Mouse (Mus musculus) stomach, postnatal 0 days (tissue): Measurements from ENCODE around the gene Polr2g. TPM values are rescaled to one million over a fixed set of nuclear protein-coding genes. Genes with fewer than 3 reads are reported as not detected.
A peak's percentile ranks its signal among the peaks of the same experiment; 100 is the strongest.

ENCODE experiments used
- ATAC-seq: fragments of 200-750 bp; cut with Nextera tagmentation; 2 replicates; pipeline ENCODE4 v1.8.0; 2017; ENCODE audit not compliant: low FRiP score, low TSS enrichment
- DNase-seq: peaks from one replicate; pipeline ENCODE4 v3.0.0-alpha.2; 2016; ENCODE audit warnings: low spot score
- H3K27ac ChIP-seq: fragments of 300-500 bp; sonication (generic); replicated peaks from 2 replicates; pipeline ENCODE4 v1.5.1; 2014; ENCODE audit warnings: mild to moderate bottlenecking, control low read depth
- H3K27me3 ChIP-seq: fragments of 300-500 bp; sonication (generic); 2 replicates; pipeline ENCODE4 v1.6.1; 2014; ENCODE audit warnings: low read length; ENCODE audit not compliant: control insufficient read depth, insufficient read depth
- H3K36me3 ChIP-seq: fragments of 300-500 bp; sonication (generic); 2 replicates; pipeline ENCODE4 v1.6.1; 2014; ENCODE audit warnings: low read length, mixed read lengths; ENCODE audit not compliant: control insufficient read depth, insufficient read depth
- H3K4me1 ChIP-seq: fragments of 300-500 bp; sonication (generic); replicated peaks from 2 replicates; pipeline ENCODE4 v1.6.1; 2014; ENCODE audit warnings: antibody characterized with exemption; ENCODE audit not compliant: control insufficient read depth, insufficient read depth
- H3K4me2 ChIP-seq: fragments of 300-500 bp; sonication (generic); replicated peaks from 2 replicates; pipeline ENCODE4 v1.6.1; 2014; ENCODE audit warnings: low read depth, mild to moderate bottlenecking, control low read depth, moderate library complexity
- H3K4me3 ChIP-seq: fragments of 300-500 bp; sonication (generic); 2 replicates; pipeline ENCODE4 v1.5.1; 2014; ENCODE audit warnings: low read depth, low read length, control low read depth
- H3K9ac ChIP-seq: fragments of 300-500 bp; sonication (generic); 2 replicates; pipeline ENCODE4 v1.6.1; 2014; ENCODE audit warnings: mild to moderate bottlenecking, low read length, control low read depth, mixed read lengths
- H3K9me3 ChIP-seq: fragments of 300-500 bp; sonication (generic); 2 replicates; pipeline ENCODE4 v1.6.1; 2016; ENCODE audit warnings: low read length; ENCODE audit not compliant: control insufficient read depth
- CTCF ChIP-seq: IDR thresholded peaks from 2 replicates; pipeline ENCODE4 v1.5.1; 2016; ENCODE audit warnings: antibody characterized with exemption, low read depth, mild to moderate bottlenecking, moderate library complexity
- EP300 ChIP-seq: optimal IDR thresholded peaks from 2 replicates; pipeline ENCODE3; 2016; ENCODE audit warnings: antibody characterized with exemption
- WGBS: fragments of 180-500 bp; shearing (Covaris S2); extraction: QIAGEN DNeasy Blood & Tissue Kit; methylation state at CpG from one replicate; pipeline ENCODE4 v1.1.7; 2014; 5-methylcytosine and 5-hydroxymethylcytosine counted together
- polyA plus RNA-seq: library from polyadenylated mRNA; unstranded; fragments of >200 nt; fragmentation: Nextera tagmentation; extraction: Ambion mirVana; gene quantifications from 2 replicates; pipeline ENCODE4 v1.2.1, GENCODE M21; 2015

Polr2g gene
- polyA plus RNA-seq, 1 experiment from 2014 or later: 108 TPM

DNA sequence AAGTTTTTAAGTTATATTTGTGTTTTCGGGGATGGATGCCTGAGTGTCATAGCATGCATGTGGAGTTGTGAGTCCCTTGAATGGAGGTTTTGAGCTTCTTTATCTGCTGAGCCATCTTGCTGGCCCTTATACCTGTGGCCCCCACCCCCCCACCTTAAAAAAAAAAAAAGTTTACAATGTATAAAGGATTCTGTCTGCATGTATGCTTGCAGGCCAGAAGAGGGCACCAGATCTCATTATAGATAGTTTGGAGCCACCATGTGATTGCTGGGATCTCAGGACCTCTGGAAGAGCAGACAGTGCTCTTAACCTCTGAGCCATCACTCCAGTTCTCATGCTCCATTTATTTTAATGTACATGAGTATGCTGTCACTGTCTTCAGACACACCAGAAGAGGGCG, 51.0 kb downstream of the Polr2g start:
- H3K27ac ChIP-seq: no peak overlapping the region
- 79% methylated on average over 2 of the region's 2 CpGs for WGBS
- H3K9ac ChIP-seq: no peak overlapping the region
- no peak for TF ChIP-seq EP300
- TF ChIP-seq CTCF: peak; percentile 67
- no peaks in the 10 kb centered on the region; the same call in 1 of the 2 replicates for H3K4me1 ChIP-seq
- H3K27me3 ChIP-seq: no peaks in the 10 kb centered on the region
- no peak overlapping the region for H3K4me2 ChIP-seq
- no peak for ATAC-seq
- DNase-seq: no peak
- peaks cover 42% of the 10 kb centered on the region for H3K36me3 ChIP-seq
- H3K9me3 ChIP-seq: no peaks in the 10 kb centered on the region
- no peak overlapping the region for H3K4me3 ChIP-seq

DNA sequence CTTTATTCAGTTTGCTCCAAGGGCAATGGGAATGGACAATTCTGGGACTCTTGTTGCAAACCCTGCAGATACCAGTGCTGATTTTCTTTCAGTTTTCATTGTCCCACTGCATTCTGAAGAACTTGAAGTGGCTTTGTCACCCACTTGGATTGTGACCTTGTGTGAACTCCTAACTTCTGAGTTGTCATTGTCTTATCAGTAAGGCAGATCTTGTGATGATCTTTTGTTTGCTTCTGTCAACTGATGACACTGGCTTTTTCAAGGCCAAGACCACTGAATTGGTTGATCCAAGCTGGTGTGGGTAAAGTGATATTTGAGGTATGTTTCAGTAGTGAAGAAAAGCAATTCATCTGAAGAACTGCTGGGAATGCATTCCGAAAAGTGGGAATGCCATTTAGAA, 53.0 kb downstream of the Polr2g start:
- ATAC-seq (no peak), DNase-seq (no peak)

More for the DNA sequence above, 53.0 kb downstream of the Polr2g start:
- H3K9me3 ChIP-seq: no peaks in the 10 kb centered on the region
- peaks cover 2% of the 10 kb centered on the region; the same call in 1 of the 2 replicates for H3K4me1 ChIP-seq
- no peak for TF ChIP-seq EP300
- TF ChIP-seq CTCF: no peak
- WGBS: 89% methylated on average over 1 of the region's 1 CpGs
- H3K4me2 ChIP-seq: no peak overlapping the region
- no peak overlapping the region for H3K4me3 ChIP-seq
- H3K27me3 ChIP-seq: no peaks in the 10 kb centered on the region
- no peak overlapping the region for H3K27ac ChIP-seq
- H3K9ac ChIP-seq: no peak overlapping the region
- peaks cover 35% of the 10 kb centered on the region for H3K36me3 ChIP-seq

Other genes with a start within 250 kb of the Polr2g start
- gene Slc22a8, start 207.3 kb downstream of the Polr2g start, polyA plus RNA-seq: 0.06 TPM in 1 of 2 replicates, not detected in the other
- not detected in 2 replicates for gene Slc22a6, start 180.5 kb downstream of the Polr2g start, polyA plus RNA-seq
- gene Chrm1, start 134.8 kb downstream of the Polr2g start, polyA plus RNA-seq: 1.4 and 1.8 TPM in 2 replicates
- 82.5 and 87.0 TPM in 2 replicates for gene Slc3a2, start 75.2 kb downstream of the Polr2g start, polyA plus RNA-seq
- gene Wdr74, start 62.8 kb downstream of the Polr2g start, polyA plus RNA-seq: 55.6 and 55.7 TPM in 2 replicates
- 0.59 and 0.62 TPM in 2 replicates for gene 1700092M07Rik, start 57.9 kb downstream of the Polr2g start, polyA plus RNA-seq
- 81.9 and 82.2 TPM in 2 replicates for gene Stx5a, start 57.2 kb downstream of the Polr2g start, polyA plus RNA-seq
- gene Nxf1, start 41.5 kb downstream of the Polr2g start, polyA plus RNA-seq: 57.5 and 61.6 TPM in 2 replicates
- 114 and 117 TPM in 2 replicates for gene Tmem223, start 27.6 kb downstream of the Polr2g start, polyA plus RNA-seq
- 95.2 and 98.4 TPM in 2 replicates for gene Tmem179b, start 24.1 kb downstream of the Polr2g start, polyA plus RNA-seq
- gene Taf6l, start 12.2 kb downstream of the Polr2g start, polyA plus RNA-seq: 9.7 and 10.5 TPM in 2 replicates
- 2.3 TPM in 2 replicates for gene Zbtb3, start 4.0 kb upstream of the Polr2g start, polyA plus RNA-seq
- 20.8 and 23.1 TPM in 2 replicates for gene Ttc9c, start 20.8 kb upstream of the Polr2g start, polyA plus RNA-seq
- gene Hnrnpul2, start 21.4 kb upstream of the Polr2g start, polyA plus RNA-seq: 3.6 and 3.9 TPM in 2 replicates
- not detected in 2 replicates for gene AC129217.1, start 31.2 kb upstream of the Polr2g start, polyA plus RNA-seq
- 75.9 and 79.4 TPM in 2 replicates for gene Bscl2, start 38.9 kb upstream of the Polr2g start, polyA plus RNA-seq
- 7.7 and 8.6 TPM in 2 replicates for gene Gng3, start 40.6 kb upstream of the Polr2g start, polyA plus RNA-seq
- 2.3 and 2.6 TPM in 2 replicates for gene Lrrn4cl, start 52.2 kb upstream of the Polr2g start, polyA plus RNA-seq
- gene Ubxn1, start 72.9 kb upstream of the Polr2g start, polyA plus RNA-seq: 195 TPM in 2 replicates
- 81.2 and 85.2 TPM in 2 replicates for gene Uqcc3, start 82.3 kb upstream of the Polr2g start, polyA plus RNA-seq
- 47.2 and 47.8 TPM in 2 replicates for gene Lbhd1, start 85.2 kb upstream of the Polr2g start, polyA plus RNA-seq
- gene Gm49403, start 85.4 kb upstream of the Polr2g start, polyA plus RNA-seq: not detected in 2 replicates
- gene 1810009A15Rik, start 90.3 kb upstream of the Polr2g start, polyA plus RNA-seq: 48.2 and 49.9 TPM in 2 replicates
- gene Gm49416, start 90.3 kb upstream of the Polr2g start, polyA plus RNA-seq: not detected in 2 replicates
- gene Ints5, start 94.4 kb upstream of the Polr2g start, polyA plus RNA-seq: 19.1 and 19.5 TPM in 2 replicates
- gene Ganab, start 99.5 kb upstream of the Polr2g start, polyA plus RNA-seq: 32.3 and 33.3 TPM in 2 replicates
- gene B3gat3, start 121.8 kb upstream of the Polr2g start, polyA plus RNA-seq: 24.7 and 26.1 TPM in 2 replicates
- gene Rom1, start 130.8 kb upstream of the Polr2g start, polyA plus RNA-seq: 3.0 and 3.6 TPM in 2 replicates
- gene Eml3, start 131.0 kb upstream of the Polr2g start, polyA plus RNA-seq: 24.6 and 26.6 TPM in 2 replicates
- 68.0 and 69.3 TPM in 2 replicates for gene Mta2, start 143.3 kb upstream of the Polr2g start, polyA plus RNA-seq
- gene Tut1, start 155.3 kb upstream of the Polr2g start, polyA plus RNA-seq: 14.9 and 15.8 TPM in 2 replicates
- gene Eef1g, start 168.5 kb upstream of the Polr2g start, polyA plus RNA-seq: 240 and 247 TPM in 2 replicates
- 86.6 and 103 TPM in 2 replicates for gene Ahnak, start 190.7 kb upstream of the Polr2g start, polyA plus RNA-seq